Mouse (Mus musculus): ENCODE data around the gene Olfr521. TPM values are rescaled to one million over a fixed set of nuclear protein-coding genes. Genes with fewer than 3 reads are reported as not detected.
"Not testable (repeated sequence)": the region's sequence is repeated elsewhere in the genome, so short reads cannot be mapped to it uniquely, and the experiment has no call there.

Olfr521 gene
- polyA plus RNA-seq, 2 experiments = not detected

GRCm38 (mm10) chr7:99803535-99803934, 40.2 kb downstream of the Olfr521 start:
- Histone ChIP-seq H3K36me3 (replicated peaks; ENCODE audit: control insufficient read depth, insufficient read depth, low read depth) (no peaks in the 10 kb centered on the region), H3K27me3 (ENCODE audit: control insufficient read depth, insufficient read depth, low read length) (no peaks in the 10 kb centered on the region), H3K4me2 (ENCODE audit: low read depth) (peak overlapping the region; percentile 70), H3K9me3 (ENCODE audit: control insufficient read depth, low read length) (no peaks in the 10 kb centered on the region), H3K4me1 (replicated peaks; ENCODE audit: control insufficient read depth in 2 of 2, insufficient read depth in 2 of 2, low read length in 1 of 2) (peaks cover 32 to 42% of the 10 kb centered on the region in 2 experiments), H3K4me3 (ENCODE audit: insufficient read depth in 1 of 2, low read depth in 2 of 2, low read length in 2 of 2) (peak overlapping the region in 1 of 2 experiments; percentile 26; a peak in 1 of 4 replicates), H3K27ac (peak overlapping the region; percentile 92), H3K9ac (replicated peaks) (peak overlapping the region; percentile 57)
- DNase-seq (ENCODE audit: low read depth in 3 of 3, low spot score in 3 of 3) = peak in 2 of 3 experiments; percentile 54 to 60
- 29% methylated on average over 8 of the region's 8 CpGs for WGBS (ENCODE audit: insufficient replicate concordance)
- TF ChIP-seq EP300 (IDR thresholded peaks at IDR 0.05; ENCODE audit: low read depth) (no peak), CTCF (IDR thresholded peaks at IDR 0.05; ENCODE audit: low read depth) (no peak)
- ATAC-seq (ENCODE audit: insufficient read depth) = peak; percentile 87

GRCm38 (mm10) chr7:99804033-99804432, 40.7 kb downstream of the Olfr521 start:
- H3K9ac ChIP-seq (replicated peaks) = peak overlapping the region; percentile 27; the same call in 1 of the 2 replicates
- peaks cover 27 to 37% of the 10 kb centered on the region in 2 experiments for H3K4me1 ChIP-seq (replicated peaks; ENCODE audit: control insufficient read depth in 2 of 2, insufficient read depth in 2 of 2, low read length in 1 of 2)
- peak; percentile 86 for ATAC-seq (ENCODE audit: insufficient read depth)
- H3K4me3 ChIP-seq (ENCODE audit: insufficient read depth in 1 of 2, low read depth in 2 of 2, low read length in 2 of 2) = 0 out of 4 replicates have a peak overlapping the region, but pooled peaks of 1 of the 2 experiments have one; percentile 21
- H3K4me2 ChIP-seq (ENCODE audit: low read depth) = peak overlapping the region; percentile 70
- WGBS (ENCODE audit: insufficient replicate concordance) = 40% methylated on average over 3 of the region's 3 CpGs
- H3K27ac ChIP-seq = peak overlapping the region; percentile 92
- H3K27me3 ChIP-seq (ENCODE audit: control insufficient read depth, insufficient read depth, low read length); H3K9me3 ChIP-seq (ENCODE audit: control insufficient read depth, low read length); DNase-seq (ENCODE audit: low read depth in 3 of 3, low spot score in 3 of 3); H3K36me3 ChIP-seq (replicated peaks; ENCODE audit: control insufficient read depth, insufficient read depth, low read depth): not testable (repeated sequence)

DNA sequence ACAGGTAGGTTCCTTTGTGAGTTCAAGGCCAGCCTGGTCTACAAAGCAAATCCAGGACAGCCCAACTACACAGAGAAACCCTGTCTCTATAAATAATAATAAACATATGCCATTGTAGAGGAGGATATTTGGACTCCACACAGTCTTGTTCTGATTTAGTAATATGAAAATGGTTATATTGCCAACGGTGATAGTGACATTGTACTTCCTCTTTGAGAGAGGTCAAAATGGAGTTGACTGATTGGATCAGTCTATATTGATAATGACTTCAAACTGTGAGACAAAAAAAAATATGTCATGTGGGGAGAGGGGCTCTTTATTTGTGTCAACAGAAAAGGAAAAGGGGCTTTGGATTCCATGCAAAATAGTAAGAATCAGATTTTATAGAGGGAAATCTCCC, 42.0 kb downstream of the Olfr521 start:
- Histone ChIP-seq H3K4me3 (ENCODE audit: insufficient read depth in 1 of 2, low read depth in 2 of 2, low read length in 2 of 2) (no peak overlapping the region), H3K36me3 (replicated peaks; ENCODE audit: control insufficient read depth, insufficient read depth, low read depth) (peaks cover 5% of the 10 kb centered on the region; the same call in 1 of the 2 replicates), H3K27me3 (ENCODE audit: control insufficient read depth, insufficient read depth, low read length) (no peaks in the 10 kb centered on the region), H3K9me3 (ENCODE audit: control insufficient read depth, low read length) (no peaks in the 10 kb centered on the region), H3K27ac (no peak overlapping the region), H3K4me1 (replicated peaks; ENCODE audit: control insufficient read depth in 2 of 2, insufficient read depth in 2 of 2, low read length in 1 of 2) (peaks cover 21 to 28% of the 10 kb centered on the region in 2 experiments), H3K4me2 (ENCODE audit: low read depth) (no peak overlapping the region), H3K9ac (replicated peaks) (no peak overlapping the region)
- WGBS (ENCODE audit: insufficient replicate concordance) = 39% methylated on average over 1 of the region's 1 CpGs
- no peak for TF ChIP-seq EP300 (IDR thresholded peaks at IDR 0.05; ENCODE audit: low read depth)
- TF ChIP-seq CTCF (IDR thresholded peaks at IDR 0.05; ENCODE audit: low read depth) = no peak
- DNase-seq (ENCODE audit: low read depth in 3 of 3, low spot score in 3 of 3) (no peak), ATAC-seq (ENCODE audit: insufficient read depth) (no peak)

DNA sequence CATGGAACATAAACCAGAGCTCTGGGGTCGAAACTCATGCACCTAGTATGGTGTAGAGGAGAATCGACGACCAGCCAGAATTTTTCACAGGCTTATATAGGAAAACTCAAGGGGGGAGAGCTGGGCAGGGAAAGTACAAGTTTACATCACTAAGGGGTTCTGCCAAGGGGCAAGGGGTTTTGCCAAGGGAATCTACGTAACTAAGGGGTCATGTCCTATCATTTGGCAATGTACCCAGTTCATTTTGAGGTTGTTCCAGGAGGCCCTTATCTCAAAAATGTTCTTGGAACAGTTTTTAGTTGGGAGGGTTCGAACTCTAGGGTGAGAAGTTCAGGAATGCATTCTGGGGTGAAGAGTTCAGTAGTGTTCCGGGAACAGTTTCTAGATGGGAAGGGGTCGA, 43.7 kb downstream of the Olfr521 start:
- not testable (repeated sequence) for ATAC-seq (ENCODE audit: insufficient read depth); H3K4me3 ChIP-seq (ENCODE audit: insufficient read depth in 1 of 2, low read depth in 2 of 2, low read length in 2 of 2); H3K9me3 ChIP-seq (ENCODE audit: control insufficient read depth, low read length); H3K4me2 ChIP-seq (ENCODE audit: low read depth); H3K27me3 ChIP-seq (ENCODE audit: control insufficient read depth, insufficient read depth, low read length); DNase-seq (ENCODE audit: low read depth in 3 of 3, low spot score in 3 of 3); H3K27ac ChIP-seq; H3K36me3 ChIP-seq (replicated peaks; ENCODE audit: control insufficient read depth, insufficient read depth, low read depth); H3K9ac ChIP-seq (replicated peaks)
- H3K4me1 ChIP-seq (replicated peaks; ENCODE audit: control insufficient read depth in 2 of 2, insufficient read depth in 2 of 2, low read length in 1 of 2) = peaks cover 27 to 31% of the 10 kb centered on the region in 2 experiments
- WGBS (ENCODE audit: insufficient replicate concordance) = 63% methylated on average over 7 of the region's 7 CpGs

GRCm38 (mm10) chr7:99810814-99811213, 47.5 kb downstream of the Olfr521 start:
- Histone ChIP-seq H3K9me3 (ENCODE audit: control insufficient read depth, low read length) (no peaks in the 10 kb centered on the region), H3K27ac (no peak overlapping the region), H3K4me3 (ENCODE audit: insufficient read depth in 1 of 2, low read depth in 2 of 2, low read length in 2 of 2) (no peak overlapping the region), H3K36me3 (replicated peaks; ENCODE audit: control insufficient read depth, insufficient read depth, low read depth) (peaks cover 24% of the 10 kb centered on the region), H3K9ac (replicated peaks) (no peak overlapping the region), H3K4me2 (ENCODE audit: low read depth) (no peak overlapping the region), H3K27me3 (ENCODE audit: control insufficient read depth, insufficient read depth, low read length) (no peaks in the 10 kb centered on the region), H3K4me1 (replicated peaks; ENCODE audit: control insufficient read depth in 2 of 2, insufficient read depth in 2 of 2, low read length in 1 of 2) (peaks cover 3 to 9% of the 10 kb centered on the region in 2 experiments; a peak in 3 of 4 replicates)
- 59% methylated on average over 2 of the region's 2 CpGs for WGBS (ENCODE audit: insufficient replicate concordance)
- ATAC-seq (ENCODE audit: insufficient read depth) (peak; percentile 48), DNase-seq (ENCODE audit: low read depth in 3 of 3, low spot score in 3 of 3) (no peak)
- TF ChIP-seq CTCF (IDR thresholded peaks at IDR 0.05; ENCODE audit: low read depth) = no peak
- TF ChIP-seq EP300 (IDR thresholded peaks at IDR 0.05; ENCODE audit: low read depth) = no peak

All from liver, embryonic 14.5 days (tissue).